Mouse (Mus musculus) lung, adult 2 months (tissue): ENCODE measurements around the gene Ntng1.

ENCODE experiments used
- CTCF ChIP-seq: fragments of 200-500 bp; IDR thresholded peaks from 2 replicates; pipeline ENCODE4 v1.5.1; 2011; ENCODE audit warnings: mild to moderate bottlenecking, low read length, control low read depth; ENCODE audit not compliant: insufficient read depth
- POLR2A ChIP-seq: fragments of 200-500 bp; IDR thresholded peaks from 2 replicates; pipeline ENCODE4 v1.6.1; 2011; ENCODE audit warnings: low read depth, mild to moderate bottlenecking, control low read depth, low read length, borderline replicate concordance; ENCODE audit errors: extremely low read depth

GRCm38 (mm10) chr3:109984086-109984485 is 159.7 kb downstream of the Ntng1 start:
- no peak for TF ChIP-seq POLR2A
- TF ChIP-seq CTCF = no peak
